Mouse (Mus musculus) stomach, postnatal 0 days (tissue): ENCODE measurements around the gene Rtf2. TPM values are rescaled to one million over a fixed set of nuclear protein-coding genes. Genes with fewer than 3 reads are reported as not detected.

Experiments
- ATAC-seq: fragments of 200-750 bp; cut with Nextera tagmentation; 2 replicates; pipeline ENCODE4 v1.8.0; 2017; ENCODE audit not compliant: low FRiP score, low TSS enrichment
- DNase-seq: peaks from one replicate; pipeline ENCODE4 v3.0.0-alpha.2; 2016; ENCODE audit warnings: low spot score
- H3K27ac ChIP-seq: fragments of 300-500 bp; sonication (generic); replicated peaks from 2 replicates; pipeline ENCODE4 v1.5.1; 2014; ENCODE audit warnings: mild to moderate bottlenecking, control low read depth
- H3K27me3 ChIP-seq: fragments of 300-500 bp; sonication (generic); 2 replicates; pipeline ENCODE4 v1.6.1; 2014; ENCODE audit warnings: low read length; ENCODE audit not compliant: control insufficient read depth, insufficient read depth
- H3K36me3 ChIP-seq: fragments of 300-500 bp; sonication (generic); 2 replicates; pipeline ENCODE4 v1.6.1; 2014; ENCODE audit warnings: low read length, mixed read lengths; ENCODE audit not compliant: control insufficient read depth, insufficient read depth
- H3K4me1 ChIP-seq: fragments of 300-500 bp; sonication (generic); replicated peaks from 2 replicates; pipeline ENCODE4 v1.6.1; 2014; ENCODE audit warnings: antibody characterized with exemption; ENCODE audit not compliant: control insufficient read depth, insufficient read depth
- H3K4me2 ChIP-seq: fragments of 300-500 bp; sonication (generic); replicated peaks from 2 replicates; pipeline ENCODE4 v1.6.1; 2014; ENCODE audit warnings: low read depth, mild to moderate bottlenecking, control low read depth, moderate library complexity
- H3K4me3 ChIP-seq: fragments of 300-500 bp; sonication (generic); 2 replicates; pipeline ENCODE4 v1.5.1; 2014; ENCODE audit warnings: low read depth, low read length, control low read depth
- H3K9ac ChIP-seq: fragments of 300-500 bp; sonication (generic); 2 replicates; pipeline ENCODE4 v1.6.1; 2014; ENCODE audit warnings: mild to moderate bottlenecking, low read length, control low read depth, mixed read lengths
- H3K9me3 ChIP-seq: fragments of 300-500 bp; sonication (generic); 2 replicates; pipeline ENCODE4 v1.6.1; 2016; ENCODE audit warnings: low read length; ENCODE audit not compliant: control insufficient read depth
- CTCF ChIP-seq: IDR thresholded peaks from 2 replicates; pipeline ENCODE4 v1.5.1; 2016; ENCODE audit warnings: antibody characterized with exemption, low read depth, mild to moderate bottlenecking, moderate library complexity
- EP300 ChIP-seq: optimal IDR thresholded peaks from 2 replicates; pipeline ENCODE3; 2016; ENCODE audit warnings: antibody characterized with exemption
- WGBS: fragments of 180-500 bp; shearing (Covaris S2); extraction: QIAGEN DNeasy Blood & Tissue Kit; methylation state at CpG from one replicate; pipeline ENCODE4 v1.1.7; 2014; 5-methylcytosine and 5-hydroxymethylcytosine counted together
- polyA plus RNA-seq: library from polyadenylated mRNA; unstranded; fragments of >200 nt; fragmentation: Nextera tagmentation; extraction: Ambion mirVana; gene quantifications from 2 replicates; pipeline ENCODE4 v1.2.1, GENCODE M21; 2015

Gene Rtf2
- polyA plus RNA-seq, 1 experiment from 2014 or later = 79.7 TPM

DNA sequence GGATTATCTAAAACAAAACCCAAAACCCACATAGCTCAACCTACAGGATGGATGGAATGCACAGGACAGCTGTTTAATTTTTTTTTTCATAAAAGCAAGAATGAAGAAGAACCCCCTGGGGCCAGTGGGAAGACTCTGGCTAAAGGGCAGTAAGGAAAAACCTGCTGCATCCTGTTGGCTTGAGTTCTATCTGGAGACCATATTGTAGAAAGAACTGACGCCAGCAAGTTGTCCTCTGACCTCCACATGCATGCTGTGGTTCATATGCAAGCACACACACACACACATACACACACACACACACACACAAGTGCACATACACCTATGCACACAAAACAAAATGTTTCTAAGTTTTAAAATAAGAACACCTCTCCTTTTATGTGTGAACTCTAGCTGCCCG, 29.7 kb upstream of the Rtf2 start:
- Histone ChIP-seq H3K27me3 (no peaks in the 10 kb centered on the region), H3K4me2 (no peak overlapping the region), H3K4me1 (no peaks in the 10 kb centered on the region), H3K9ac (no peak overlapping the region), H3K9me3 (no peaks in the 10 kb centered on the region), H3K36me3 (no peaks in the 10 kb centered on the region), H3K27ac (no peak overlapping the region), H3K4me3 (no peak overlapping the region)
- TF ChIP-seq CTCF (no peak), EP300 (no peak)
- DNase-seq (no peak), ATAC-seq (no peak)
- 77% methylated on average over 2 of the region's 2 CpGs for WGBS

DNA sequence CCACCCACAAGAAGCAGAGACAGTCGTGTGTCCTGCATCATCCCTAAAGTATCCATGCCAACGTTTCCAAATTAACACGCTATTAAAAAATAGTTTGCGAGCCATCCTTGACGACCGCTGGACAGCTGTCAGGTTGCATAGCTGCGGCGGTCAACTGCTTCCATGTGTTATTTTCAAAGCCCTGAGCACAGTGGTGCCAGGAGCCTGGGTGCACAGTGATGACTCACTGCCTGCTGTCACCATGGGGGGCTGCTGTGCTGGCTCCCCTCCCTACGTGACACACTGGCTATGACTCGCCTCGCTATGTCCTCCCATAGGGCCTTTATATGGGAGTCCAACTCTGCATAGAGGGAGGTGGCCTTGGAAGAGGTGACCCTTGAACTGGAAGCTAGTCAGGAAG, 29.3 kb upstream of the Rtf2 start:
- H3K9me3 ChIP-seq = no peaks in the 10 kb centered on the region
- WGBS = 82% methylated on average over 11 of the region's 11 CpGs
- no peak for DNase-seq
- no peaks in the 10 kb centered on the region for H3K27me3 ChIP-seq
- H3K27ac ChIP-seq = no peak overlapping the region
- no peak overlapping the region for H3K9ac ChIP-seq
- no peaks in the 10 kb centered on the region for H3K36me3 ChIP-seq
- H3K4me2 ChIP-seq = no peak overlapping the region
- H3K4me1 ChIP-seq = no peaks in the 10 kb centered on the region
- TF ChIP-seq CTCF (no peak), EP300 (no peak)
- ATAC-seq = no peak
- H3K4me3 ChIP-seq = no peak overlapping the region

DNA sequence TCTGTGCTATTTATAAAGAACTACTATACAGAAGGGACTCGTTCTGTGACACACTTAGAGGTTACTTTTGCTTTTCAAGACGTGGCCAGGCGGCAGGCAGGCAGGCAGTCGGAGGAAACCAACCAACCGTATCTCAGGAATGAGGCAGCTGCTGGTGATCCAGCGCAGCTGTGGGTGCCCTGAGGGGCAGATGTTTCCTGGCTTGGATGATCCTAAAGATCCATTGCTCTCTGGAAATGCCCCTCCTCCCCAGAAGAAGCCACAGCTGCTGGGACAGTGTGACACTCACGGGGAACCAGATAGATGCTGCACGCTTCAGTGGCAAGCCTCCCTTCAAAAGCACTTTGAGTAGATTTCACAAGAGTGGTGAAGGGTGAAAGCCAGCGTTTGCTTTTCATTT, 27.9 kb upstream of the Rtf2 start:
- TF ChIP-seq CTCF = no peak
- TF ChIP-seq EP300 = no peak
- Histone ChIP-seq H3K4me3 (no peak overlapping the region), H3K27me3 (no peaks in the 10 kb centered on the region), H3K4me1 (no peaks in the 10 kb centered on the region), H3K9me3 (no peaks in the 10 kb centered on the region), H3K9ac (no peak overlapping the region), H3K4me2 (no peak overlapping the region), H3K36me3 (no peaks in the 10 kb centered on the region), H3K27ac (no peak overlapping the region)
- no peak for ATAC-seq
- no peak for DNase-seq
- WGBS = 11% methylated on average over 9 of the region's 9 CpGs

DNA sequence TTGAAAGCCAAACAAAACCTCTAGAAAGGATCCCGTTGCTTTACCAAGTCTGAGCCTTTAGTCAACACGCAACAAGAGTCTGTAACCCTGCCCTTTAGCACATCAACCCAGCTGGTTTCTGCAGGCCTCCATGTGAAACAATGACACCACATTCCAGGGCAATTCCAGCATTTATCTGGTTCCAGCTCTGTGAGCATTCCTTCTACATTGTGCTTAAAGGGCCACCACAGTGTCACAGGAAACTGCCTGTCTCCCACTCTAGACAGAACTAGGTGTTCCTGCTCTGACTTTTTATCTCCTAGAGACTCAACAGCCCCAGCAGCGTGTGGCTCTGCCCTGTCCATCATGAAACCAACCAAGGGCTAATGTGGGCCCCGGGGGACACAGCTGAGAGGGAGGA, 27.1 kb upstream of the Rtf2 start:
- WGBS = 16% methylated on average over 4 of the region's 4 CpGs
- no peaks in the 10 kb centered on the region for H3K9me3 ChIP-seq
- H3K4me1 ChIP-seq = no peaks in the 10 kb centered on the region
- no peak overlapping the region for H3K4me2 ChIP-seq
- no peaks in the 10 kb centered on the region for H3K27me3 ChIP-seq
- H3K9ac ChIP-seq = no peak overlapping the region
- H3K27ac ChIP-seq = no peak overlapping the region
- no peak overlapping the region for H3K4me3 ChIP-seq
- no peaks in the 10 kb centered on the region for H3K36me3 ChIP-seq
- no peak for ATAC-seq
- TF ChIP-seq CTCF (no peak), EP300 (no peak)
- no peak for DNase-seq

DNA sequence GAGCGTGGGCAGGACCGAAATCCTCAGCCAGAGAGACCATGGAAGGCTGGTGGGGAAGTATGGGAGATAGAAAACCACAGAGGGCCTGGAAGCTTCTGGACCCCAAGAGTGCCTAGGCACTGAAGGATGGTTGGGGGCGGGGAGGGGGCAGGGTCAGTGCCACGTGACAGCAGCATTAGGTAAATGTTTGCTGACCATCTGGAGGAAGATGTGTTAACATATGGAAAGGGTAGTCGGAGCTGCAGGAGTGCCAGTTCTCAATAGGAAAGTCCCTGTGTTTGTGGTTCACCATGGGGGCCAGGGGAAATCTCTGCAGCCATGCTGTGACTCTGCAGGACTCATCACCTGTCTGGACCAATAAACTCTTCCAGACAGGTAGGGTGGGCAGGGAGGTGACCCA, 26.5 kb upstream of the Rtf2 start:
- Histone ChIP-seq H3K36me3 (no peaks in the 10 kb centered on the region), H3K9ac (no peak overlapping the region), H3K9me3 (no peaks in the 10 kb centered on the region), H3K27ac (no peak overlapping the region), H3K4me3 (no peak overlapping the region), H3K27me3 (no peaks in the 10 kb centered on the region), H3K4me2 (no peak overlapping the region), H3K4me1 (no peaks in the 10 kb centered on the region)
- WGBS = 45% methylated on average over 5 of the region's 5 CpGs
- TF ChIP-seq CTCF (no peak), EP300 (no peak)
- ATAC-seq = no peak
- DNase-seq = no peak

DNA sequence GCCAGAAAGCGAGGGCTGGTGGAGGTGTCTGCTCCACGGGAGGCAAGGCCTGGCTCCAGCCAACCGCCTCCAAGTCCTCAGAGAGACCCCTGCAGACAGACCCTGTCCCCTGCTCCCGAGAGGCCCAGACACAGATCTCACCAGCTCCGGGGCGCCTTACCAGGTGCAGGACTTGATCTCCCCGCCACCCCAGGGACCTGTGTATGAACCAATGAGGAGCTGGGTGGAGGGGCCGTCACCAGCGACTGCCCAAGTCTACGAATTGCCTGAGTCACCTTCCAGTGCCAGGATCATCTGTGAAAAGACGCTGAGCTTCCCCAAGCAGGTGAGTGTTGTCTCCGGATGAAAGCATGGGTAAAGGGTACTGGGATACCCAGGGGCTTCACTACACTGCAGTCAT, 24.1 kb upstream of the Rtf2 start:
- no peak overlapping the region for H3K4me3 ChIP-seq
- no peak overlapping the region for H3K9ac ChIP-seq
- ATAC-seq (no peak), DNase-seq (no peak)
- H3K4me2 ChIP-seq = no peak overlapping the region
- no peaks in the 10 kb centered on the region for H3K9me3 ChIP-seq
- no peak for TF ChIP-seq EP300
- TF ChIP-seq CTCF = no peak
- WGBS = 55% methylated on average over 12 of the region's 12 CpGs
- no peaks in the 10 kb centered on the region for H3K27me3 ChIP-seq
- H3K4me1 ChIP-seq = no peaks in the 10 kb centered on the region
- no peaks in the 10 kb centered on the region for H3K36me3 ChIP-seq
- no peak overlapping the region for H3K27ac ChIP-seq
